Mouse (Mus musculus): ENCODE measurements around the gene Nthl1. TPM values are rescaled to one million over a fixed set of nuclear protein-coding genes. Genes with fewer than 3 reads are reported as not detected.

Nthl1 gene
- total and polyA plus RNA-seq, 2 experiments from 2014 or later, result 5.7 to 10.0 TPM

- Histone ChIP-seq H3K36me3 (replicated peaks; ENCODE audit: control insufficient read depth, insufficient read depth, low read length) (peaks cover 92% of the 10 kb centered on the region), H3K4me1 (ENCODE audit: control insufficient read depth, insufficient read depth) (no peaks in the 10 kb centered on the region), H3K9ac (replicated peaks; ENCODE audit: low read depth, low read length) (no peak overlapping the region), H3K27me3 (ENCODE audit: control insufficient read depth, insufficient read depth, low read length) (no peaks in the 10 kb centered on the region), H3K9me3 (replicated peaks; ENCODE audit: control insufficient read depth, low read length) (no peaks in the 10 kb centered on the region), H3K4me3 (ENCODE audit: low read depth, low read length) (no peak overlapping the region), H3K4me2 (ENCODE audit: low read depth, low read length) (no peak overlapping the region), H3K27ac (ENCODE audit: low read depth) (no peak overlapping the region)
- ATAC-seq (ENCODE audit: insufficient read depth, low read depth) (no peak), DNase-seq (ENCODE audit: low spot score) (peak; percentile 0)
- no peak for TF ChIP-seq EP300 (IDR thresholded peaks at IDR 0.05; ENCODE audit: low read depth)
- TF ChIP-seq CTCF (IDR thresholded peaks at IDR 0.05; ENCODE audit: low read depth), result no peak
- 90% methylated on average over 5 of the region's 5 CpGs for WGBS
Measured at GRCm38 (mm10) chr17:24591695-24592094, 40.8 kb upstream of the Nthl1 start.

GRCm38 (mm10) chr17:24593248-24593647, 39.2 kb upstream of the Nthl1 start:
- ATAC-seq (ENCODE audit: insufficient read depth, low read depth), result no peak
- no peak overlapping the region for H3K4me2 ChIP-seq (ENCODE audit: low read depth, low read length)
- no peaks in the 10 kb centered on the region for H3K27me3 ChIP-seq (ENCODE audit: control insufficient read depth, insufficient read depth, low read length)
- H3K9me3 ChIP-seq (replicated peaks; ENCODE audit: control insufficient read depth, low read length), result no peaks in the 10 kb centered on the region
- H3K36me3 ChIP-seq (replicated peaks; ENCODE audit: control insufficient read depth, insufficient read depth, low read length), result peaks cover 93% of the 10 kb centered on the region
- H3K9ac ChIP-seq (replicated peaks; ENCODE audit: low read depth, low read length), result no peak overlapping the region
- no peak overlapping the region for H3K4me3 ChIP-seq (ENCODE audit: low read depth, low read length)
- no peaks in the 10 kb centered on the region for H3K4me1 ChIP-seq (ENCODE audit: control insufficient read depth, insufficient read depth)
- 78% methylated on average over 5 of the region's 5 CpGs for WGBS
- no peak overlapping the region for H3K27ac ChIP-seq (ENCODE audit: low read depth)
- TF ChIP-seq EP300 (IDR thresholded peaks at IDR 0.05; ENCODE audit: low read depth), result no peak
- no peak for TF ChIP-seq CTCF (IDR thresholded peaks at IDR 0.05; ENCODE audit: low read depth)
- peak; percentile 0 for DNase-seq (ENCODE audit: low spot score)

- no peak for TF ChIP-seq EP300 (IDR thresholded peaks at IDR 0.05; ENCODE audit: low read depth)
- no peak for TF ChIP-seq CTCF (IDR thresholded peaks at IDR 0.05; ENCODE audit: low read depth)
- no peaks in the 10 kb centered on the region for H3K27me3 ChIP-seq (ENCODE audit: control insufficient read depth, insufficient read depth, low read length)
- H3K36me3 ChIP-seq (replicated peaks; ENCODE audit: control insufficient read depth, insufficient read depth, low read length), result peaks cover 97% of the 10 kb centered on the region
- no peak overlapping the region for H3K27ac ChIP-seq (ENCODE audit: low read depth)
- no peaks in the 10 kb centered on the region for H3K4me1 ChIP-seq (ENCODE audit: control insufficient read depth, insufficient read depth)
- no peak overlapping the region for H3K4me3 ChIP-seq (ENCODE audit: low read depth, low read length)
- DNase-seq (ENCODE audit: low spot score) (peak; percentile 4), ATAC-seq (ENCODE audit: insufficient read depth, low read depth) (no peak)
- H3K9me3 ChIP-seq (replicated peaks; ENCODE audit: control insufficient read depth, low read length), result no peaks in the 10 kb centered on the region
- no peak overlapping the region for H3K9ac ChIP-seq (replicated peaks; ENCODE audit: low read depth, low read length)
- WGBS, result 91% methylated on average over 26 of the region's 26 CpGs
- H3K4me2 ChIP-seq (ENCODE audit: low read depth, low read length), result no peak overlapping the region
Measured at GRCm38 (mm10) chr17:24593992-24594890, 38.2 kb upstream of the Nthl1 start.

GRCm38 (mm10) chr17:24595126-24596072, 37.1 kb upstream of the Nthl1 start:
- H3K9me3 ChIP-seq (replicated peaks; ENCODE audit: control insufficient read depth, low read length), result no peaks in the 10 kb centered on the region
- TF ChIP-seq CTCF (IDR thresholded peaks at IDR 0.05; ENCODE audit: low read depth) (no peak; the same call in 1 of the 2 replicates), EP300 (IDR thresholded peaks at IDR 0.05; ENCODE audit: low read depth) (no peak)
- WGBS, result 66% methylated on average over 17 of the region's 17 CpGs
- ATAC-seq (ENCODE audit: insufficient read depth, low read depth) (no peak), DNase-seq (ENCODE audit: low spot score) (peak; percentile 5)
- H3K27me3 ChIP-seq (ENCODE audit: control insufficient read depth, insufficient read depth, low read length), result no peaks in the 10 kb centered on the region
- H3K4me1 ChIP-seq (ENCODE audit: control insufficient read depth, insufficient read depth), result no peaks in the 10 kb centered on the region
- no peak overlapping the region for H3K4me3 ChIP-seq (ENCODE audit: low read depth, low read length)
- no peak overlapping the region for H3K9ac ChIP-seq (replicated peaks; ENCODE audit: low read depth, low read length)
- H3K36me3 ChIP-seq (replicated peaks; ENCODE audit: control insufficient read depth, insufficient read depth, low read length), result peaks cover 99% of the 10 kb centered on the region
- H3K27ac ChIP-seq (ENCODE audit: low read depth), result no peak overlapping the region
- H3K4me2 ChIP-seq (ENCODE audit: low read depth, low read length), result no peak overlapping the region

- ATAC-seq (ENCODE audit: insufficient read depth, low read depth), result no peak
Measured at GRCm38 (mm10) chr17:24596073-24596466, 36.4 kb upstream of the Nthl1 start.

More at GRCm38 (mm10) chr17:24596073-24596466, 36.4 kb upstream of the Nthl1 start:
- no peaks in the 10 kb centered on the region for H3K9me3 ChIP-seq (replicated peaks; ENCODE audit: control insufficient read depth, low read length)
- peaks cover 99% of the 10 kb centered on the region for H3K36me3 ChIP-seq (replicated peaks; ENCODE audit: control insufficient read depth, insufficient read depth, low read length)
- H3K4me3 ChIP-seq (ENCODE audit: low read depth, low read length), result no peak overlapping the region
- 75% methylated on average over 5 of the region's 5 CpGs for WGBS
- H3K27ac ChIP-seq (ENCODE audit: low read depth), result no peak overlapping the region
- TF ChIP-seq EP300 (IDR thresholded peaks at IDR 0.05; ENCODE audit: low read depth), result no peak
- no peak for TF ChIP-seq CTCF (IDR thresholded peaks at IDR 0.05; ENCODE audit: low read depth)
- DNase-seq (ENCODE audit: low spot score), result peak; percentile 3
- H3K9ac ChIP-seq (replicated peaks; ENCODE audit: low read depth, low read length), result no peak overlapping the region
- H3K27me3 ChIP-seq (ENCODE audit: control insufficient read depth, insufficient read depth, low read length), result no peaks in the 10 kb centered on the region
- no peaks in the 10 kb centered on the region for H3K4me1 ChIP-seq (ENCODE audit: control insufficient read depth, insufficient read depth)
- H3K4me2 ChIP-seq (ENCODE audit: low read depth, low read length), result no peak overlapping the region
